Mouse (Mus musculus): ENCODE results near the gene Zdhhc5. TPM values are rescaled to one million over a fixed set of nuclear protein-coding genes. Genes with fewer than 3 reads are reported as not detected.

The Zdhhc5 gene
- 10 to 100 TPM; 49.2 TPM for total RNA-seq (2021)
- long read RNA-seq, experiment 1, full-length matches to known transcripts, result 16 of 36 reads
- long read RNA-seq, experiment 1, partial matches to known transcripts, result 13 of 36 reads
- long read RNA-seq, experiment 1, other reads (novel, unspliced or antisense), result 7 of 36 reads
- long read RNA-seq, experiment 2, full-length matches to known transcripts, result 11 of 15 reads
- long read RNA-seq, experiment 2, partial matches to known transcripts, result 2 of 15 reads
- long read RNA-seq, experiment 2, other reads (novel, unspliced or antisense), result 2 of 15 reads

DNA sequence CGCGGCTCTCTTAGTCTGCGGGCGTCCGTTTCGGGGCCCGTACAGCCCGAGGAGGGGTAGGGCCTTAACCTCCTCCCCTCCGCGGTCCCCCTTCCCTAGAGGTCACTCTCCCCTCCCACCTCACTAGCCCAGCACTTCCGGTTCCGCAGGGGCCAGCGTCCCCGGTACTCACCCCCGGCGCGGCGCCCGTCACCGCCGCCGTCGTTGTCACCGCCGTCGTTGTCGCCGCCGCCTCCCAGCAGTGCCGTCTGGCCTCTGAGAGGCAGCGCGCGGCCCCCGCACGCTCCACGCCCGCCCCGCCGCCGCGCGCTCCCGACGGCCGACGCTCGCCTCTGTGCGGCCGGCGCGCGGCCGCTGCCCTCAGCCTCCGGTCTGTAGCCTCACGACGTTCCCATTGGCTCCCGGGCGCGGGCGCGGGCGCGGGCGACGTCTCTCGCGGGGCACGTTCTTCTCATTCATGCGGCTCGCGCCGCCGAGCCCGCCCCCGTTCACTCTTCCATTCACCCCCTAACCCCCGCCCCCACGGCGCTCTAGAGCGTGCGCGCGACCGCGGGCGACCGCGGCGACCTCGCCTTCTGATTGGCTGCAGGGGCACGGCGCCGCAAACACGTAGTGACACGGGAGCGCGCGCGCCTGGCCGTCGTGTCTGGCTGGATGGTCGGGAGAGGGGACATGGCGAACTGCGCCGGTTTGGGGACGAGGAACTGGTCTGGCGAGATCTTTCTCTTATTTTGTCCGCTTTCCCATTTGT is at the start of gene Zdhhc5:
Zdhhc5 (minus strand) TSS at position 370 of the 751 bp plus-strand sequence.
- DNase-seq (ENCODE audit: low spot score in 2 of 2), result peak; percentile 95 to 98

DNA sequence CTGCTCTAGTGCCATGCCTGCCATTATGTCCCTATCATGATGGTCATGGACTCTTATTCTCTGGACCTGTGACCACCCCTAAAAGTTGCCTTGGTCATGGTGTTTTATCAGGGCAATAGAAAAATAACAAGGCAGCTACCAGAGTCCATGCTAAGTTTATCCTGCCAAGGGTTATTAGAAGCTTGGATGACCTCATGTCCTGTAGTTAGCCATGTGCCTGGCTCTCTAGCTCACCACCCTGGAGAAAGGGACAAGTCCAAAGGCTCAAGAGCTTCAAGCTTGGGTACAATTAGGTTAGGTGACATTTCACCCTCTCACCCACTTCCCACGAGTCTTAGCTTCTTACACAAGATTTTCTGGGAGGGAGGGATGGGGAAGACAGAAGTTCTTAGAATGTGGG is 47.8 kb upstream of the Zdhhc5 start:
- DNase-seq (ENCODE audit: low spot score in 2 of 2), result no peak

DNA sequence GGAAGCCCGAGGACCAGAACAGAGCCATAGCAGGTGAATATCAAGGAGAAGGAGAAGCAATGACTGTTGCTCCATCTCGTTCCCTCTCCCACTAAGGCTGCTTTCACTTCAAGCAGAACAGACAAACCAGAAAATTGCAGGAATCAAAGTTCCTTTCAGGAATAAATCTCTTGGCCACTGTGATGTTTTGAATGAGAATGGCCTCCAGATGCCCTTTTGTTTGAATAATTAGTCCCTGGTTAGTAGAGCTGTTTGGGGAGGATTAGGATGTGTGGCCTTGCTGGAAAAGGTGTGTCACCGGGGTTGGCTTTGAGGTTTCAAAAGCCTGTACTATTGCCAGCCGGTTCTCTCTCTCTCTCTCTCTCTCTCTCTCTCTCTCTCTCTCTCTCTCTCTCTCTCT is 47.3 kb upstream of the Zdhhc5 start:
- no peak for DNase-seq (ENCODE audit: low spot score in 2 of 2)

DNA sequence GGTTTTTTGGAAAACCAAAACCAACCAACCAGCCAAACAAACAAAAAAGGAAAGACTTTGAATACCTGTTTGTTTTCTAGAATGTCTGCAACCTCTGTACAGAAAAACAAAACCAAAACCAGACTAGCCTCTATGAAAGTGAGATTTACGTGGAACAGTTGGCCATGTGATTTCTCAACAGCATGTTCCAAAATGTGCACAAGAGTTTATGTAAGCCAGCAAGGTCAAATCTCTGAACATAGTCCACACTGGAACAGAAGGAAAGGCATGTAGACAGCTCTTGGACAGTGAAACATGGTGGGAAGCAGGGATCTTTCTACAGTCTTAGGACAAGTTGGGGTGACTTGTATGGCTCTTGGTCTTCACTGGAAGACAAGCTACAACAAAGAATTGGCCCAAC is 46.9 kb upstream of the Zdhhc5 start:
- no peak for DNase-seq (ENCODE audit: low spot score in 2 of 2)

DNA sequence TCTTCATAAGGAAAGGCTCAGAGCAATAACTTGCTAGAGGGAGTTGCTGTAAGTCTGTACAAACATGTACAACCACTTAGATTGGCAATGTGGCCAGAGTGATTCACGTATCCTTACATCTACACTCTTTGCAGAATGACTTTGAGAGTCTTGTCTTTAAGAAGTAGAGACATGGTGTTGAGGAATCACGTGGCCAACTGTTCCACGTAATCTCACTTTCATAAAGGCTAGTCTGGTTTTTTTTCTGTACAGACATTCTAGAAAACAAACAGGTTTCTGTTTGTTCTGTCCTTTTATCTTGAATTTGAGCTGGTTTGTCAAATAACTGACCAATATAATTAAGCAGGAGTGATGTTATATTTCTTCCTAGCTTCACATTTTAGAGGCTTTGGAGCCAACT is 46.3 kb upstream of the Zdhhc5 start:
- DNase-seq (ENCODE audit: low spot score in 2 of 2), result no peak

DNA sequence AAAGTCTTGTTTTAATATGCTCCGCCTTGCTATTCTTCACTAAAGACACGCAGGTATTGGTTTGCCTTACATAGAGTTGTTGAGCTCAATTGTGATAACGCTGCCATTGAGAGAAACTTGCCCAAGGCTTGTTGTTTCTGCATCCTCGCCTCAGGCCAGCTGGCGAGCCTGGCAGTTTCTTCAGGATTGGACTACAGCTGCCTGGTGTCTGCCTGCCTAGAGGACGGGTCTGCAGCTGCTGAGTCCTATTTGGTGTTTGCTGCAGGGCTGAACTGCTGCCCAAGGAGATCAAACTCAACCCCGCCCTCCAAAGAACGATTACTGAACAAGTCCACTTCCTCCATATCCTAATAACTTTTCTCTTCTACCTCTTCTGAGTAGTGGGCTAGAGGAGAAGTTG is 45.8 kb upstream of the Zdhhc5 start:
- no peak for DNase-seq (ENCODE audit: low spot score in 2 of 2)

DNA sequence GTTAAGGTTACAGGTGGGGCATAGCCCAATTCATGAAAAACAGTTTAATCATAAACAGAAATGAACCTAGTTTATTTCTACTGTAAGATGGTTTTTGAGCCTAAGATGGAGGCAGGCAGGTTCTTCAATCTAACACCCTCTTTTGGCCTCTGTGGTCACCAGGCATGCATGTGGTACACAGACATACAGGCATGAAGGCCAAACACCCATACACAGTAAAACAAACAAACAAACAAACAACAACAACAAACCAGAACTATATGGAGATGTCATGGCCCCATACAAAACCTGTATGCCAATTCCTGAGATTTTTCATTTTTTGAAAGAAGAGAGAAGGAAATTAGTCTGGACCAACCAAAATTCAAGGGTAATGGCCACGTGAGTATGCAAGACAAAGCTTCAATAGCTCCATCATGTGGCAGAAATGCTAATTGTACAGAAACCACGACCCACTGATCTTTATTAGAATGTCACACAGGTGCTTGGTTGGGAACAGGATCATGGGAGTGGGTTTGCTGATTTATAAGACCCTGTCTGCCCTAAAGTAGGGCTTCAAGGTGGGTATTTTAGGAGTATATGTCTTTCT is 43.7 kb upstream of the Zdhhc5 start:
- DNase-seq (ENCODE audit: low spot score in 2 of 2), result peak in 1 of 2 experiments; percentile 52

DNA sequence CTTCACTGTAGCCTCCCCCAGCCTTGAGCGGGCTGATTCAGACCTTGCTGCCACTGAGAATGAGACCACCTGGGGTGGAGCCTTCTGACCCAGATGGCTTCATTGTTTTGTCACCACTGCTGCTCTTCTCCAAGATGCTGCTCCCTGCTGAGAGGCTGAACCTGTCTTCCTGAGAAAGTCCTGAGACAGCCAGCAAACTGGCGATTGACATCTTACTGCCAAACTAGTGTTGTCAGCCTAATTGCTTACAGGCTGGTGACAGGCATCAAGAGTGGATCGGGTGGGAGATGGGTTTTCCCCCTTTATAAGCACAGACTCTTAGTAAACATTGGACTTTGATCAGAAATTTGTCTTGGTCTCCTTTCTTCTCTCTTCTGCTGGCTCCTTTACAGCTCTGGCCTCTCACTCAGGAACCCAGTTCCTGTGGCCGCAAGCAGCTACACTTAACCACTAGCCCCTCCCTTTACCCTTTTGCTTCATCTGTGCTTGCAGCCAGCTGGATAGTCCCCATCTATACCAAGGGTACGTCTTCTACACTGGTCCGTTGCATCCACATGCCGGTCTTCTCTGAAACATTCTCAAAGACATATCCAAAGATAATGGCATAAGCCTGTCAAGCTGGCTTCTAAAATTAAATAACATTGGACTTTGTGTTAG is 42.2 kb upstream of the Zdhhc5 start:
- no peak for DNase-seq (ENCODE audit: low spot score in 2 of 2)

DNA sequence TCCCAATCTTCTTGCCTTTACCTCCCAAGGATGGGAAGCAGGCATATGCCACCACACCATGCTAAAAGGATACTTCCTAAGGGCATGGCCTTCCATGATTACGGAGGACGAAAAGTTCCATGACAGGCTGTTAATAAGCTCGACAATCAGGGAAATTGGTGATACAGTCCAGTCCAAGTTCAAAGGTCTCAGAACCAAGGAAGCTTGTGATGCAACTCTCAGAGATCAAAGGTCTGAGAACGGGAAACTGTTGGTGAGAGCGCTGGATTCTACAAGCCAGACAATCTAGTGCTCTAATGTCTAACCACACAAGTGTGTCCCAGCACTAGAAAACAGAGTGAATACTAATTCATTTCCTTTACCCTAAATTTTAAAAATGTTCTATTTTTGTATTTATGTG is 41.3 kb upstream of the Zdhhc5 start:
- DNase-seq (ENCODE audit: low spot score in 2 of 2), result no peak

DNA sequence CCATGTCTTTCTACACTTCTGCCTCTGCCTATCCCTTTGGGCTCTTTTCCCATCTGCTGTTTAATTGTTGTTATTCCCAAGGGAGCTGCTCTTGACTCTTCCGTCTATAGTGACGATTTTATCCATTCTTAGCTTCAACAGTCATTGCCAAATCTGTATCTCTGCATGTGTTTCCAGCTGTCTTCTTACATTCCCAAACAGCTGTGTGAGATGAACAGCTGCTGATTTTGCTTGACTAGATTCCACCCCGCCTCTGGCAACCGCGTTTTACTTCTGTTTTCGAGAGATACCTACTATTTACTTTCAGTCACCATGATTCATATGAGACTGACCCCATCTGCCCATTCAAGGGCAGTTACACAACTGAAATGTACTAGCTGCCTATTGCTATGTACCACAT is 35.1 kb upstream of the Zdhhc5 start:
- DNase-seq (ENCODE audit: low spot score in 2 of 2), result no peak

DNA sequence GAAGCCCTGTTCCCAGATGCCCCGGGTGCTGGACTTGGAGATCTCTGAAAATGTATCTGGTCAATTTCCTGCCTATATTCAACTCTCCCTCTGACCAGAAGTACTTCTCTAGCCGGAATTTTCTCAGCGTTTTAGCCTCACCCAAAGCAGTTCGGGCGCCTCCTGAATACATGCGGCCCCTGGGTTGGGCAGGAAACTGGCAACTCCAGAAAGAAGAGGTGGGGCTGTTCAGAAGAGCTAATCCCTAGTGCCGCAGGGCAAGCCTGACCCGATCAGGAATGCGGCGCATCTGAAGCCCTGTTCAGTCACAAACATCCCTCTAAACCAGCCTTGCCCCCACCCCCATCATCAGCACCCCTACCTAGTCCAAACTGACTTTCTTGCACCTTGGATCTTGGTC is 29.1 kb upstream of the Zdhhc5 start:
- DNase-seq (ENCODE audit: low spot score in 2 of 2), result no peak

DNA sequence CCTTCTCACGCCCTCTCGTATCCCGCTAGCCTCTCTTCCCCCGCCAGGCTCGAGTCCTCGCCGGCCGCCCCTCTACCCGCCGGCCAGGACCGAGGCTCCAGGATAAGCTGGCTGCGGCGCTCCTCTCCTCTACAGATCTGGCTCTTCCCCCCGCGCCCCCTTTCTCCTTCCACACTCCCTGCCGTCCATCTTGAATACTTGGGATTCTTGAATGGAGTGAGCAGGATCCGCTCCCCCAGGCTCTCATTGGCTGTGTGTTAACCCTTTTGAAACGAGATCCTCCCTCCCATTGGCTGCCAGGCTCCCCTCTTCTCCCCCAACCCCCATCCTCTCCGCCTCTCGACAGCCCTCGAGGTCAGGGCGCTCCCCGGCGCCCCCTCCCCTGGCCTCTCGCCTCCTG is 28.6 kb upstream of the Zdhhc5 start, which contains the start of gene Gm19426:
Gm19426 (minus strand) TSS at position 95 of the 400 bp plus-strand sequence.
- DNase-seq (ENCODE audit: low spot score in 2 of 2), result peak in 1 of 2 experiments; percentile 38

DNA sequence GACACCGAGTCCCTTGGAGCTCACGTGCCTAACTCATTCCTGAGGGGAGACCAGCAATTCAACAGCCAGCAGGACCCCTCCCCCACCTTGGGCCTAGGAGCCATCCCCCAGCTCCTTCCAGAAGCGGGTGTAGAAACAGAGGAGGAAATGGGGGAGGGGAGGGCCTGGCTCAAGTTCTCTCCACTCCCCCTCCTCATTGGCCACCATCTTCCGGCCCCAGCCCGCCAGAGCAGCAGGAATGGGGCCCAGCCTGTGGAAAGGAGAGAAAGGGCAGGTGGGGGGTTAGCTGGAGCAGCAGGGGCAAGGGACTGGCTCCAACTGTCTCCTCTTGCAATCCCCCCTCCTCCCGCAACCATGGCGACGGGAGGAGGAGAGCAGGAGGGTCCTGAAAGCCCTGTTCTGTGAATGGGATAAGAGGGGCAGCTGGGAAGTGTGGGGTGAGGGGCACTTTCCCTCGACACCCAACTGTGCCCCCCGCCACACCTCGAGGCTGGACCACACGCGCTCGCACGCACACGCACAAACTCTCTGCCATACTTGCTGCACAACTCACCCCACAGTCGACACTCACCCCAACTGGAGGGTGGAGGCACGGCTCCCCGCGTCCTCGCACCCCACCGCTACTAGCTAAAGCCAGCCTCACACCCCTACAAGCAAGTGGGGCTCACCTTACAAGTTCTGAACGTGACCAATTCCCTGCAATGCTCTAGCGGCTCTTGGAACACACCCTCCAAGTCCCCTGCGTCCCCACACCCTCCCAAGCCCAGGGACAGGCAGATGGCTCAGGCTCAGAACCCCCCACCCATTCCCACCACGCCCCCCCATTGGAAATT is 27.7 kb upstream of the Zdhhc5 start:
- no peak for DNase-seq (ENCODE audit: low spot score in 2 of 2)

DNA sequence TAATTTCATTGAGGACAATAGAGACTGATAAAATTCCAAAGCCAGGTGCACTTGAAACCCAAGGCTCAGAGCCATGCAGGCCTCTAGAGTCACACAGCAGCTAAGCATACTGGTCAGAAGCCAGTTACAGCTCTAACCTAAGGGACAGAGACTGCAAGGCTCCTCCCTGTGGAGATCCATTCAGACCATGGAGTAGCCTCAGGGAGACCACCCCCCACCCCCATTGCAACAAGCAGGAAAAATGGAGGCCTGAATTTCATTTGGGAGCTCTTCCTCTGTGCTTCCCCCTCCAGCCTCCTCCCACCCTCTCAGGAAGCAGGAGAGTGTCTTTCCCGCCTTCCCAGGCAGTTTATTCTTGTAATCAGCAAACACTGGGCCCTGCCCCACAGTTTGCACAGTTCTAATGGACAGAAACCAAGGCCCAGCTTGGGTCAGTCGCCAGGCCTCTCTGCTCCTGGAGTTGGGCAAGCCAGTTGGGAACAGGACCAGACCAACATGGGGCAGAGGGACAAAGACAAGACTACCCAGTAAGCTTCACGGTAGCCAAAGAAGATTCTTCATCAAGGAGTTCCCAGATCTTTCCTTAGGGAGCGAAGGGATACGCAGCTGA is 27.0 kb upstream of the Zdhhc5 start:
- DNase-seq (ENCODE audit: low spot score in 2 of 2), result no peak

DNA sequence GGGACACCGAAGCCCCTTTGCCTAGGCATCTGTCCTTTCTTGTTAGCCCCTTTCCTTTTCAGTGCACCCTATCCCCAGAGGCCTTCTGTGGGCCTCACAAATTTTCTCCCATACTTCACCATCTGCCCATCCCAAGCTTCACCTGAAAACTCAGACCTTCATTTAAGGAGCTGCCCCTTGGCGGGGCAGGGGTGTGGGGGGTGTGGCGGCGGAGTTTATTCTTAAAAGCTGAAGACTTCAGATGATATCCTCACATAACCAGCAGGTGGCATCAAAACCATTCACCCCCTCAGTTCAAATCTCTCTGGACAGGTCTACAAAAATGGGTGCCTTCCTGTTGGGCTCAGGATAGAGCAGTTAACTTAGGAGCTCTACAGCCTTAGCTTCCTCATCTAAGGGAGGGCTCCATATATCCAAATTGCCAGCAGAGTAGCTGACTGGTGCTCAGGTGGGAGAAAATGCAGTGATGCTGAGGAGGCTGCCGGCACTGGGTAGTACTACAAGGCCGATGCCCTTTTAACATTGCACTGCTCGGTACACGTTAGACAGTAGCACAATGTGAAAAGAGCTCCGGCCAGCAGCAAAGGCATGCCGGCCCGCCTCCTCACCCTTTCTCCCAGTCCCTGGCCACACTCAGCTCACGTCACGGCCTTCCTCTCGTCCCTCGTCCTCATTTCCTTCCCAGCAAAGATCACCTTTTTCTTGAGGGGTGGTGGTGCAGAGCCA is 25.8 kb upstream of the Zdhhc5 start:
- DNase-seq (ENCODE audit: low spot score in 2 of 2), result no peak

DNA sequence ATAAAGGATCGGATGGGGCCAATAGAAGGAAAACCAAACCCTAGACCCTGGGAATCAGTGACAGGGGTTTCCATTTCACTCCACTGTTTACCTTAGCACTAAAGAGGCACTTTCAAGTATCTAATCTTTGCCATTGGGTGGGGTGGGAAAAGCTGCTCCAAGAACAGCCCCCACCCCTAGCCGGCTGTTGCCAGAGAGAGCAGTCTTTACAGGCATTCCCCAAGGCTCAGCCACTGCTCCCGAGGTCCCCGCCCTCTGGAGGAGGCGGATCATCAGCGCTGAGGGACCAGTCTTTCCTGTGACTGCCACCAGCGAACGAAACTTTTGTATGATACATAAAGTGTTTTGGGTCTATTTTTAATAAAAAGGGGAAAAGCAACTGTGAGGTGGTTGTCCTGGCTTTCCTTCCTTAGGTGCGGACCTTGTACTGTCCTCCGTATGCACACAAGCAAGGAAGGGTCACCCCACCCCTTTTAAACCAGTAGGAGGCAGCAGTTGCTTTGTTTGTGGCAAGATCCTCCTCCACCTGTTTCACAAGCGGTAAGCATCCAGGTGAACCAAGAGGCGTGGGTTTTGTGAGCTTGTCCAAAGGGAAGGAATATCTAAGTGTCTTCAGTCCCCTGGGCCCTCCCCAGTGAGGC is 23.4 kb upstream of the Zdhhc5 start:
- DNase-seq (ENCODE audit: low spot score in 2 of 2), result no peak

DNA sequence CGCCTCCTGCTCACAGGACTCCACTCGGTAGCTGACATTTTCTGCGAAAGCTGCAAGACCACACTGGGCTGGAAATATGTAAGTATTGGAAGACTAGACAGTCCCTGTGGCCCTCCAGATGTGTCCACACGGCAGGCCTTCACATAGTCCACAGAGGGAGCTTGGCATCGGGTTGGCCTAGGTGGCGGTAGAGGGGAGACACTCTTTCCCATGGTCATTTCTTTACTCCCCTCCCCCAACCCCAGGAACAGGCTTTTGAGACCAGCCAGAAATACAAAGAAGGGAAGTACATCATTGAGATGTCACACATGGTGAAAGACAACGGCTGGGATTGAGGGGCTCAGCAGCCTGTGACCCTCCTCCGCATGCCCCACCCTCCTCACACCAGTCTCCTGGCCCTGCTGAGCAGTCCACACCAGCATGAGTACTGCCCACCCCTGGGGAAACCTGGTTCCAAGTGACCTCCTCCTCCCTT is 22.5 kb upstream of the Zdhhc5 start:
- DNase-seq (ENCODE audit: low spot score in 2 of 2), result no peak

DNA sequence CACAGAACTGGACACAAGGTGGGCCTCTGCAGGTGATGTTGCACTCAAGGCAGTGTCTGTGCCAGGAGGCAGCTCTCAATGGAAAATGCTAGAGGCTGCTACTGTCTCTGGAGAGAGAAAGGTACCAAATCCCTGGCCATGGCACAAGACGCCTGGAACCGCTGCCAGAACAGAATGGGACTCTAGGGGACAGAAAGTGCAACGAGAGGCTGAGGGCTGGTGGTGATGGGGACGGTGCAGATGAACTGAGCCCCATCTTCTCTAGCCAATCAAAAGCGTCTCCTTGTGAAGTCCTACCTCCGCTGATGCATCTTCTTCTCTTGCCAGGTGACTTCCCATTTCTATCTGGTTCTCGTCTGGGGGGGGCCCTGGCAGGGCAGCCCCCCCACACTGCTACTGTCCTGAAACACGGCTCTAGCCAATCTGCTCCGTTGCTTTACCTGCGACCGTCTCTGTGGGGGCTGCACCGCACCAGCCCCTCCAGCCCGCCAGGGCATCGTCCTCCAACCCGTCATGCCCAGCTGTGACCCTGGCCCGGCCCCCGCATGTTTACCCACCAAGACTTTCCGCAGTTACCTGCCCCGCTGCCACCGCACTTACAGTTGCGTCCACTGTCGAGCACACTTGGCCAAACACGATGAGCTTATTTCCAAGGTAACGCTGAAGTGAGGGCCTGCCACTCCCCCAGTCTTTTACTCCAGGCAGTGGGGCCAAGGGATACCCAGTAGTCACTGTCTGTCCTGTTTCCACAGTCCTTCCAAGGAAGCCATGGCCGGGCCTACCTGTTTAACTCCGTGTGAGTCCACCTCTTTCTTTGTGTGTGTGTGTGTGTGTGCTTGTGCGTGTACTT is 21.6 kb upstream of the Zdhhc5 start:
- no peak for DNase-seq (ENCODE audit: low spot score in 2 of 2)
